Mouse (Mus musculus) embryonic fibroblast, embryonic 13.5 days (primary cell): ENCODE results near the gene Ppp1r14b.

Experiments used
- CTCF ChIP-seq: IDR thresholded peaks from 2 replicates; pipeline ENCODE4 v1.5.1; 2011; ENCODE audit warnings: mild to moderate bottlenecking, control low read depth, low read length, moderate library complexity, borderline replicate concordance; ENCODE audit not compliant: insufficient read depth
- POLR2A ChIP-seq: IDR thresholded peaks from 2 replicates; pipeline ENCODE4 v1.6.1; 2011; ENCODE audit warnings: low read depth, mild to moderate bottlenecking, control low read depth, low read length, moderate library complexity

GRCm38 (mm10) chr19:6968491-6969271, 6.1 kb upstream of the Ppp1r14b start:
- TF ChIP-seq POLR2A (peak; percentile 62; the same call in 1 of the 2 replicates), CTCF (no peak)
